Mouse (Mus musculus) limb, embryonic 14.5 days (tissue): Measurements from ENCODE around the gene Rbm41. TPM values are rescaled to one million over a fixed set of nuclear protein-coding genes. Genes with fewer than 3 reads are reported as not detected.

ENCODE experiments used
- ATAC-seq: fragments of 200-750 bp; cut with Nextera tagmentation; 2 replicates; pipeline ENCODE4 v1.8.0; 2017; ENCODE audit warnings: low read depth, moderate number of reproducible peaks, moderate TSS enrichment; ENCODE audit not compliant: low FRiP score
- DNase-seq: peaks from one replicate; pipeline ENCODE4 v3.0.0-alpha.2; 2015; ENCODE audit warnings: low spot score
- H3K27ac ChIP-seq: fragments of 300-500 bp; sonication (generic); replicated peaks from 2 replicates; pipeline ENCODE4 v1.5.1; 2014; ENCODE audit warnings: low read depth, mild to moderate bottlenecking, low read length, moderate library complexity, mixed read lengths
- H3K27me3 ChIP-seq: fragments of 300-500 bp; sonication (generic); 2 replicates; pipeline ENCODE4 v1.6.1; 2014; ENCODE audit warnings: low read length, mixed read lengths; ENCODE audit not compliant: control insufficient read depth, insufficient read depth
- H3K36me3 ChIP-seq: fragments of 300-500 bp; sonication (generic); 2 replicates; pipeline ENCODE4 v1.6.1; 2014; ENCODE audit warnings: mild to moderate bottlenecking, low read length, moderate library complexity, mixed read lengths; ENCODE audit not compliant: control insufficient read depth, insufficient read depth
- H3K4me1 ChIP-seq: fragments of 300-500 bp; sonication (generic); 2 replicates; pipeline ENCODE4 v1.6.1; 2014; ENCODE audit warnings: antibody characterized with exemption, low read length, mixed read lengths; ENCODE audit not compliant: control insufficient read depth, insufficient read depth
- H3K4me2 ChIP-seq: fragments of 300-500 bp; sonication (generic); replicated peaks from 2 replicates; pipeline ENCODE4 v1.6.1; 2014; ENCODE audit warnings: low read depth, mild to moderate bottlenecking, low read length, moderate library complexity; ENCODE audit not compliant: severe bottlenecking
- H3K4me3 ChIP-seq: fragments of 300-500 bp; sonication (generic); replicated peaks from 2 replicates; pipeline ENCODE4 v1.5.1; 2014; ENCODE audit warnings: low read length
- H3K9ac ChIP-seq: fragments of 300-500 bp; sonication (generic); 2 replicates; pipeline ENCODE4 v1.6.1; 2014; ENCODE audit warnings: mild to moderate bottlenecking, low read depth, low read length, moderate library complexity; ENCODE audit not compliant: severe bottlenecking
- H3K9me3 ChIP-seq: fragments of 300-500 bp; sonication (generic); 2 replicates; pipeline ENCODE4 v1.6.1; 2016; ENCODE audit warnings: low read length; ENCODE audit not compliant: control insufficient read depth
- POLR2A ChIP-seq: fragments of 200-500 bp; IDR thresholded peaks from 2 replicates; pipeline ENCODE4 v1.8.0; 2012; ENCODE audit warnings: inconsistent platforms, mild to moderate bottlenecking, moderate library complexity, borderline replicate concordance; ENCODE audit not compliant: insufficient read depth, insufficient read length; ENCODE audit errors: extremely low read depth
- WGBS: fragments of 180-500 bp; shearing (Covaris S2); extraction: QIAGEN DNeasy Blood & Tissue Kit; methylation state at CpG from one replicate; pipeline ENCODE4 v1.1.7; 2014; 5-methylcytosine and 5-hydroxymethylcytosine counted together
- polyA plus RNA-seq, 2 experiments: library from polyadenylated mRNA; depleted of rRNA in 1 of 2; stranded (reverse) in 1 of 2; unstranded in 1 of 2; fragments of >200 nt; fragmentation: Nextera tagmentation in 1 of 2; extraction: Ambion mirVana in 1 of 2; gene quantifications; 2 replicates each; pipeline versions ENCODE4 v1.2.1 to v1.2.3; 2012 to 2014

Gene Rbm41
- polyA plus RNA-seq, 2 experiments, result 5.1 to 5.6 TPM

DNA sequence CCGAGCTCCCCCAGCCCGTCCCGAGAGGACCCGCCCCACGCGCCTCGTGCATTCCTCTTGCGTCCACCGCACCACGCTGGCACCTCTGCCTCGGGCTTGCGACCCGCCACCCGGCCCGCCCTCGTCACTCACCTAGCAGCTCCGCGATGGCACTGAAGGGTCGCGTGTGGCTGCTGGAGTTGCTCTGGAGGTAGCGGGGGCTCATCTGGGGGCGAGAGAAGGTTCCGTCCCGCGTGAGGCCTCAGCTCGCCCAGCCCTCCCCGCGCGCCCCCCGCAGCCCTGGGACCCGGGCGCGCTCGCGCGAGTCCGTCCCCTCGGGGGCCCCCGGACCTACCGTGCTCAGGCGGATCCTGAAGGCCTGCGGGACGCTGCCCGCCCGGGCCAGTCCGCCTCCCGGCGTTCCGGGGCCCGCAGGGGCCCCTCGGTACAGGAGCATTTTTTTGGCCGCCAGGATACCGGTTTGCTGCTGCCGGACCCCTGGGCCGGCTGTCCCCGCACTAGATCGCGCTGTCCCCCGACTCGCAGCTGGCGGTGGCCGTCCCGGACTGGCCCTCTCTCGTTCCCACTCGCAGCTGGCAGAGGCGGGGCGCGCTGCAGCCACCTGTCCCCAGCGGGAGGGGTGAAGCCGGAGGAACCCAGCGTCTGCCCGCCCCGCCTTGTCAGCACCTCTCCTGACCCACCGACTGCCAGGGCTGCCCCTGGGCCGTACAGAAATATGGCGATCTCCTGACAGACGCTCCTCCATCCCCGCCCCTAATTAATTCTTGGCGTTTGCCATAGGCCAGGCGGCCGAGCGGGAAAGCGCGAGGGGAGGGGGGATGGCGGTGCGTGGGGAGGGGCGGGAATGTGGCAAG is 127.2 kb downstream of the Rbm41 start, which contains the start of gene Morc4:
Gene Morc4 (minus strand): TSS at position 740 of the 854 bp plus-strand sequence.
- DNase-seq, result peak; percentile 67
- peak within 1 kb of the TSS; percentile 55; the same call in 1 of the 2 replicates for H3K27ac ChIP-seq
- H3K27me3 ChIP-seq, result 0 out of 2 replicates have a peak, but pooled peaks cover 3% of the 10 kb centered on the region
- peak; percentile 92 for ATAC-seq
- H3K9ac ChIP-seq, result peak within 1 kb of the TSS; percentile 63
- H3K4me3 ChIP-seq, result peak within 1 kb of the TSS; percentile 57
- H3K9me3 ChIP-seq, result no peaks in the 10 kb centered on the region
- H3K4me1 ChIP-seq, result no peaks in the 10 kb centered on the region; the same call in 1 of the 2 replicates
- no peaks in the 10 kb centered on the region for H3K36me3 ChIP-seq
- TF ChIP-seq POLR2A, result 0 out of 2 replicates have a peak, but pooled peaks have one; percentile 37
- peak within 1 kb of the TSS; percentile 54 for H3K4me2 ChIP-seq
- 32% methylated on average over 45 of the region's 87 CpGs for WGBS

DNA sequence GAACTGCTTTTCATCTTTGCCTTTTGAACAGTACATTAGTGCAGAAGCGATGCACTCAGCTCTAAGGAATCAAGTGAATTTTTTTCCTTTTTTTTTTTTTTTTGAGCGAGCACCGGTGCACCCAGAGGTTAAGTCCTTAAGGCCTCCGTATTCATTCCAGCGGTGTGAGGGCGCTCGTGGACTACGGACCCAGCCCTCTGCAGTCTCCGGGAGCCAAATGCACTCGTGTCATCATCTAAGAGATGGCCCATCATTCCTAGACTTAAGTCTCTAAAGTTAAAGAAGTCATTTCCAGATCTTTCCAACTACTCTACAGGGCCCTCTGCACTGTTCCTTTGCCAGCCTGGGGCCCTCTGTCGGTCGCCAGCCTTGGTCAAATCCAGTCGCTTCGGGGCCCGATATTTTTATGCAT is 128.1 kb downstream of the Rbm41 start:
- Histone ChIP-seq H3K4me2 (peak overlapping the region; percentile 54), H3K9me3 (no peaks in the 10 kb centered on the region), H3K27ac (no peak overlapping the region), H3K27me3 (no peaks in the 10 kb centered on the region), H3K36me3 (no peaks in the 10 kb centered on the region), H3K4me1 (no peaks in the 10 kb centered on the region; the same call in 1 of the 2 replicates), H3K9ac (peak overlapping the region; percentile 63), H3K4me3 (peak overlapping the region; percentile 57)
- 16% methylated on average over 15 of the region's 15 CpGs for WGBS
- ATAC-seq (peak; percentile 44; the same call in 1 of the 2 replicates), DNase-seq (peak; percentile 47)
- no peak for TF ChIP-seq POLR2A

DNA sequence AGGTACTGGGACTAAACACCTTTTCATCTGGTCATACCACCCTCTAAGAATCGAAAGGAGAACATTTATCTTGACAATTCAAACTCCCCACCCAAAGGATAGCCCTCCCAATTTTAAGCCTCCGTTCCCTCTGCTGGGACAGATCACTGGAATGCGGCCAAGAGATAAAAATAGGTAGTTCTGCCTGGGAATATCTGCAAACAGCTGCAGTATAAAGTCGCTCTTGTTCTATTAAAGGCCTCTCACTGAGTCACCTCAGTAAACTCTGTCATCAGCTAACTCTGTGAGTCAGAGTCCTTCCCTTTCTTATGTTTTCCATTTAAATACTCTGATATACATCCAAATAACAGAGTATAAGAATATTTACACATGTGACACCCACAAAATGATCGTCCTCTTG is 139.0 kb downstream of the Rbm41 start:
- ATAC-seq (no peak), DNase-seq (no peak)
- H3K4me1 ChIP-seq, result no peaks in the 10 kb centered on the region
- H3K27ac ChIP-seq, result no peak overlapping the region
- no peaks in the 10 kb centered on the region for H3K36me3 ChIP-seq
- no peak overlapping the region for H3K4me3 ChIP-seq
- TF ChIP-seq POLR2A, result no peak
- H3K9me3 ChIP-seq, result no peaks in the 10 kb centered on the region
- H3K4me2 ChIP-seq, result no peak overlapping the region
- 71% methylated on average over 5 of the region's 5 CpGs for WGBS
- H3K9ac ChIP-seq, result no peak overlapping the region
- H3K27me3 ChIP-seq, result no peaks in the 10 kb centered on the region

DNA sequence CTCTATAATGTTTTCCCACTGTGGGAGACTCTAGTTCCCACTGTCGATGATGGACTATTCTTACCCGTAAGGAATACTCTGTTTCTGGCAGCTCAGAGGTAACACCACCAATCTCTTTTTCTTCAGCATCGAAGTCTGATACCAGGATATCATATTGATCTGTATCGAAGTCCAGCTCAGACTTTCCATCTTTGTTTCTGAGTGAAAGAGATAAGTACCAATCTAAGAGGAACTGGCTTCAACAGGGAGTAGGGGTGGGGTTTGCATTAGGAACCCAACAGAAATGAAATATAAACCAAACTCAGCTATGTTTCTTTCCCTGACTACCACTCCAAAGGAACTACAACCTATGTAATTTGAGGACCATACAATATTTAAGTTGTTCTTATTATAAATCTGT is 143.6 kb downstream of the Rbm41 start:
- H3K9ac ChIP-seq, result no peak overlapping the region
- no peaks in the 10 kb centered on the region for H3K27me3 ChIP-seq
- DNase-seq (no peak), ATAC-seq (no peak)
- no peak overlapping the region for H3K27ac ChIP-seq
- no peak for TF ChIP-seq POLR2A
- no peak overlapping the region for H3K4me2 ChIP-seq
- no peaks in the 10 kb centered on the region for H3K4me1 ChIP-seq
- no peak overlapping the region for H3K4me3 ChIP-seq
- WGBS, result 87% methylated on average over 4 of the region's 4 CpGs
- H3K9me3 ChIP-seq, result no peaks in the 10 kb centered on the region
- no peaks in the 10 kb centered on the region for H3K36me3 ChIP-seq

DNA sequence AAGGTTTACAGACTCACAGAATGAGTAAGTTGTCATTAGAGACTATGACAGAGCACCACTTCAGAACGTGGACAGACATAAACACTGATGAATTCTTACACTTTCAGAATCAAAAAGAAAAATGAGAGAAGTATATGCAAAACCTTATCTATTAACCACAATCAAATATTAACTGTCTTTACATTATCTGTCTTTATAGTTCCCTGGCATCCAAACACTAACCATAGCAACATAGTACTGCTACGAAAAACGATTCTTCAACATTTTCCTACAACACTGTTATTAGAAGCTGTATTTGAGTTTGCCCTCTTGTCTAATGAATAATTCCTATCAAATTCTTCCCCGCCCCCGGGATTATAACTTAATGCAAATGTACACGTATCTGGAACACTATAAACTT is 157.3 kb downstream of the Rbm41 start:
- H3K27ac ChIP-seq, result no peak overlapping the region
- no peak overlapping the region for H3K9ac ChIP-seq
- WGBS, result 76% methylated on average over 6 of the region's 6 CpGs
- H3K36me3 ChIP-seq, result 0 out of 2 replicates have a peak, but pooled peaks cover 4% of the 10 kb centered on the region
- DNase-seq (no peak), ATAC-seq (no peak)
- no peak overlapping the region for H3K4me3 ChIP-seq
- H3K9me3 ChIP-seq, result no peaks in the 10 kb centered on the region
- TF ChIP-seq POLR2A, result no peak
- no peak overlapping the region for H3K4me2 ChIP-seq
- H3K4me1 ChIP-seq, result no peaks in the 10 kb centered on the region
- H3K27me3 ChIP-seq, result no peaks in the 10 kb centered on the region

Other genes with a start within 250 kb of the Rbm41 start
- gene Ripply1, start 216.2 kb downstream of the Rbm41 start, polyA plus RNA-seq (2012; rRNA removed), result 2.9 and 3.4 TPM in 2 replicates
- not detected in 2 replicates for gene Ripply1, start 216.2 kb downstream of the Rbm41 start, polyA plus RNA-seq (2014; fragmentation: Nextera tagmentation; extraction: Ambion mirVana)
- 0.65 and 0.67 TPM in 2 replicates for gene Cldn2, start 197.8 kb downstream of the Rbm41 start, polyA plus RNA-seq (2012; rRNA removed)
- 0.25 and 0.30 TPM in 2 replicates for gene Cldn2, start 197.8 kb downstream of the Rbm41 start, polyA plus RNA-seq (2014; fragmentation: Nextera tagmentation; extraction: Ambion mirVana)
- gene Morc4, start 126.9 kb downstream of the Rbm41 start, polyA plus RNA-seq (2012; rRNA removed), result 19.4 and 21.8 TPM in 2 replicates
- gene Morc4, start 126.9 kb downstream of the Rbm41 start, polyA plus RNA-seq (2014; fragmentation: Nextera tagmentation; extraction: Ambion mirVana), result 24.0 and 31.0 TPM in 2 replicates
- 6.7 and 8.4 TPM in 2 replicates for gene Nup62cl, start 64.1 kb upstream of the Rbm41 start, polyA plus RNA-seq (2012; rRNA removed)
- 3.9 and 4.9 TPM in 2 replicates for gene Nup62cl, start 64.1 kb upstream of the Rbm41 start, polyA plus RNA-seq (2014; fragmentation: Nextera tagmentation; extraction: Ambion mirVana)
- gene Pih1h3b, start 64.3 kb upstream of the Rbm41 start, polyA plus RNA-seq (2012; rRNA removed), result not detected in 2 replicates
- gene Pih1h3b, start 64.3 kb upstream of the Rbm41 start, polyA plus RNA-seq (2014; fragmentation: Nextera tagmentation; extraction: Ambion mirVana), result not detected in 2 replicates